Mouse (Mus musculus) stomach, postnatal 0 days (tissue): ENCODE data around the gene Gsx1.

ENCODE experiments used
- CTCF ChIP-seq: IDR thresholded peaks from 2 replicates; pipeline ENCODE4 v1.5.1; 2016; ENCODE audit warnings: antibody characterized with exemption, low read depth, mild to moderate bottlenecking, moderate library complexity
- EP300 ChIP-seq: optimal IDR thresholded peaks from 2 replicates; pipeline ENCODE3; 2016; ENCODE audit warnings: antibody characterized with exemption

DNA sequence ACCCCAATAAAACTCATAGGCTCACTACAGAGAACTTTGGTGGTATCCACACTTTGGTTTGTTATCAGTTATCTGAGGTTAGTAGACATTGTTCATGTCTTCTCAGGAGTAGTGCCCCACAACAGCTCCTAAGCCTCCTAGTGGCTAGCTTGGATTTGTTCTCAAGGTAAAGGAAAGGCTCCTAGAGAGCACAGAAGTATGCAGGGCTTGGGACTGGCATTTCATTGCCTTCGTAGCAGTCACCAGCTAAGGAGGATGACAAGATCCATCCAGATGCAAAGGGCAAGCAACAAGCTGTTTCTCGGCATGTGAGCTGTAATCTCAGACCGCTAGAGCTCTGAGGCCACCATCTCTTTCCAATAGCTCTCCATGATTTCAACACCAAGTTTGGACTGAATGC lies 14.4 kb upstream of the Gsx1 start:
- no peak for TF ChIP-seq CTCF
- no peak for TF ChIP-seq EP300
